Mouse (Mus musculus): Measurements from ENCODE around the gene Gp1bb.

The Gp1bb gene

DNA sequence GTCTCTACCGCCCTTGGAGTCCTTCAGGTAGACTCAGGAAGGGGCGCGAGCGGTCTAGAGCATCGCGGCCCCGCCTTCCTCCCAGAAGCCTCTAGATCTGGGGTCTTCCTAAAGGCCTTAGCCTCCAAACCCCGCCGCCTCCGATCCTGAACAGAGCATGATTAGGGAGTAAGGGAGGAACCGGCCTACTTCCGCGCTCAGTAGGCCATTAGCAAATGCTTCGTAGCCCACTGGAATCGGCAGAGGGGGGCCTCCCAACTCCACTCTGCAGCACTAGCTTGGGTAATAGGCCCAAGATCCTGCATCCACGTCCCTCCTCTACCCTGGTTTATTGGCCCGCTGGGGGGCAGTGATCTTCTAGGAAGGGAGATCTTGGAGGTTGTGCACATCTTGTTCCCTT lies at the start of gene Gp1bb:
Gp1bb (minus strand) TSS at position 385 of the 400 bp plus-strand sequence.
- CTCF ChIA-PET: interaction anchor here in 3 of 4 experiments (0.6 to 7.3 kb wide), 5 partner anchors 32 to 399 kb away, joined by 3 to 118 read pairs (median 4); partner anchors contain the start of gene Tbx1 (in 1 of the 3)
- POLR2A ChIA-PET: interaction anchor here in 2 of 4 experiments (0.6 to 2.0 kb wide), 4 partner anchors 33 to 277 kb away, joined by 3 to 7 read pairs (median 4); partner anchors contain the start of genes Cdc45 (in 1 of the 2), Hira (in 1 of the 2) and Mrpl40 (in 1 of the 2)

DNA sequence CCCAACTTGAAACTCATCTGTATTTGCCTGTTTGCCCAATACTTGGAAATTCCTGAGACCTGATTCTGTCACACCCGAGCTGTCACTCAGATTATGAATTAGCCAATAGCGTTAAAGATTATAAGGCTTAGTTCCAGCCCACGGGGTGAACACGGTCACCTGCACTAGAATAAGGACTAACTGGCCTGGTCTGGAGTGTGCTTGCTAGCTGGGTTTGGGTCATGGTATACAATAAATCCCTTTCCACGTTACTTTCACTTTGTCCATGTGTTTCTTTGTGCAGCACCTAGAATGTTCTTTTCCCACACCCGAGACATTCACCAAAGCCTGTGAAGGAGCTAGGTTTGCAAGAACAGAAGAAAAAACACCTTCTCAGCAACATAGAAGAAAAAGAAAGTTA lies 47.7 kb upstream of the Gp1bb start:
- ChIA-PET CTCF (interaction anchor here in 1 of 4 experiments (0.9 kb wide), 1 partner anchor 453 kb away, joined by 4 read pairs; no protein-coding TSS in a partner anchor), POLR2A (no interaction called here)

DNA sequence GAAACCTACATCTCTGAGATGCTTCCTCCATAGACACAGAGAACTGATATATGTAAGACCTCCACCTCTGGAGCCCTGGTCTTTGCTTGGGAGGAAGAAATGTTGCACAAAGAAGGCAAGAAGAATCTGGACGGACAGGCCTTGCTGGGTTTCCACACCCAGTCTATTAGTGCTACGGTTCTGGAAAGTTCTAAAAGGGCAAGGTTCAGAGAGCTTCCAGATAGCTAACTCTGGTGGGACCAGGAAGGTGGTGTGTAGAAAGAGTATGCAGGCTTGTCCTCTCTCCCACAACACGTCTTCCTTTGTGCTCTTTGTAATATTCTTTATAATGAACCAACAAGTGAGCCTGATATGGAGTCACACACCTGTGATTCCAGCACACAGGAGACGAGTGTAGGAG lies 36.4 kb upstream of the Gp1bb start:
- ChIA-PET POLR2A (no interaction called here), CTCF (no interaction called here)

DNA sequence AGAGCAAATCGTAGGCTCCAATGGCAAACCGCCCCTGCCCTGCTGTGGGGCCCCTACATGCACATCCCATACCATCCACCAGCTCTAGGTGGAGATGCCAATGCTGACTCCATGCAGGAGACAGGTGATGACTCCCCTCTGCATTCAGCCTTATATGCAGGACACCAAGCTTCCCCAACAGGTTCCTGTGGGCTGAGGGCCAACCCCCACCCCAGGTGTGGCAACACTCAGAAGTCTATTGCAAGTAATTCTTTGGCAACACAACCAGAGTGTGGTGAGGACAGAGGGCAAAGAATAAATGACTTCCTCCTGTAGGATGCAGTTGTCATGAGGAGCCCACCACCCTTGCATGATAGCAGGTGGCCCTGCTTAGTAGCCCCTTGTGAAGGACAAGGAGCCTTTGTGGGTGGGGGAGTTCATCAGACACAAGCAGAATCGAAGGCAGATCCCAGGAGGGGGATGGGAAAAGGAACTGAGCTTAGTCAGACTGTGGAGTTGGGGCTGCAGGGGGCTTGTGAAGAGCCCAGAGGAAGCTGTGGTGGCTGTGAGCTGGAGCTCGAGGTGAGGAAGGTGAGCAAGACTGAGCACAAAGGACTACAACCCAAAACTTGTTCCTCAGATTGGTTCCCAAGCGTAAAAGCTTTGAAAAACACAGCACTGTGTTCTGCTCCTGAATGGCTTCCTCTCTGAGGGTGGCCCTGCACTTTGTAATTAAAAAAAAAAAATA lies 33.3 kb upstream of the Gp1bb start:
- ChIA-PET CTCF (interaction anchor here in 1 of 4 experiments (1.0 kb wide), 1 partner anchor 23 kb away, joined by 3 read pairs; no protein-coding TSS in a partner anchor), POLR2A (no interaction called here)

DNA sequence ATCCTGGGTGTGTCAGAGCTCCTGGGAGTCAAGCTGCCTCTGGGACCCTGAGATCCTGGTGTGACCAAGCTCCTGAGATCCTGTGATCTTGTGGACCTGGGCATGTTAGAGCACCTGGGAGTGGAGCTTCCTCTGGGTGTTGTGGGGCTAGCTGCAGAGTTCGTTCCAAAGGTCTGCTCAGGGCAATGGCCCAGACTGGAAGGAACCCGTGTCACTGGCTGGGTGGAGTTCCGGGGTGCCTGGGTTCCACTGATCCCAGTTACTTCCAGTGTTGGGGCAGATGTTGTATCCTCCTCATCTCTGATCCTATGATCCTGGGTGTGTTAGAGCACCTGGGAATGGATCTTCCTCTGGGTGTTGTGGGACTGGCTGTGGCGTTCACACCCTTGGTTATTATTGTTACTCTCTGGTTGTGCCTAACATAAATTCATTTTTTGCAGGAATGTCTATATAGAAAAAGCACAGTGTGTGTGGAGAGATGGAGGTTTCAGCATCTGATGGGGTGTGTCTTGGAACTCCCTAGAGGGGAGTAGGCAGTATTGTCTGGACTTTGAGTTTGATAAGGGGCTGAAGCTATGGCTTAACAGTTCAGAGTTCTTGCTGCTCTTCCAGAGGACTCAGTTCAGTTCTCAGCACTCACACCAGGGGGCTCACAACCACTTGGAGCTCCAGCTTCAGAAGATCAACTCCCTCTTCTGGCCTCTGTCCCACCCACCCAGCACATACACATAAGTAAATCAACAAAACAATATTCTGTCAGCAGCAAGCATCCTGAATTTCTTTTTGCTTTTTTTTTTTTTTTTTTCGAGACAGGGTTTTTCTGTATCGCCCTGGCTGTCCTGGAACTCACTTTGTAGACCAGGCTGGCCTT lies 31.3 kb upstream of the Gp1bb start:
- ChIA-PET POLR2A (interaction anchor here in 1 of 4 experiments (0.7 kb wide), 4 partner anchors 56 to 223 kb away, joined by 3 to 4 read pairs (median 4); no protein-coding TSS in a partner anchor), CTCF (interaction anchor here (0.7 to 1.5 kb wide), 12 partner anchors 10 to 1706 kb away, joined by 3 to 10 read pairs (median 4); no protein-coding TSS in a partner anchor)

DNA sequence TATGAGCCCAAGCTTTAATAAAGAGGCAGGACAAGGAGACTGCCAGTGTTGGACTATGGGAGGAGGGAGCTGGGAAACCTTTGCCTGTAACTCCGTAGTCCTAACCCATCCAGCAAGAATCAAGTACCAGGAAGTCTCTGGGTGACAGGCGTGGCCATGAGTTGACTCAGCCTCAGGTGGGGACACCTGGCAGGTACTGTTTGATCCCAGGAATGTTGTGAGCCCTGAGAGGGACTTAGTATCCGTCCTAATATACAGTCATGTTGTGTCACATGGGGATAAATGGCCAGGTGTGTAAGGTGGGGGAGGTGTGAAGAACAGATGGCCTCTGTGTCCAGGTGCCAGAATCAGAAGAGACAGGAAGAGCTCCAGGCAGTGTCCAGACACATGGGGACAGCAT lies 26.9 kb upstream of the Gp1bb start:
- POLR2A ChIA-PET: interaction anchor here in 1 of 4 experiments (0.9 to 1.2 kb wide), 2 partner anchors 12 to 19 kb away, joined by 3 to 5 read pairs; no protein-coding TSS in a partner anchor
- CTCF ChIA-PET: interaction anchor here in 2 of 4 experiments (0.6 to 0.7 kb wide), 2 partner anchors 206 to 849 kb away, joined by 3 to 5 read pairs; no protein-coding TSS in a partner anchor

DNA sequence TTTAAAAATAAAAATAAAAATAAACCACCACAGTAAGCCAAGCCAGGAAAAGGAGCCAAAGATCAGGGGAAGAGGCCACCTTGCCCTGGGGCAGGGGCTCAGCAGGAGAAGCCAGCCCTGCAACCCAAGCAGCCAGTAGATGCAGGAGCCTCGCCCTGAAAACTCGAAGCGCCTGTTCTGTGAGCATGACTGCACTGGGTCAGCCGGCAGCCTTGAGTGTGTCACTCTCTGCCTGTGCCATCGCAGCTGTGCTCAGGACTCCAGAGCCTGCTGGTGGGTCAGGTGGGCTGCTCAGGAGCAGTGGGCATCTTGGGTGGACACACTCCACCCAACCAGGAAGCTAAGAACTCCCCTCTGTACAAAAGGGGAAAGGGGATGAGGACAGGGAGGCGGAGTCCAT lies 23.1 kb upstream of the Gp1bb start:
- POLR2A ChIA-PET: interaction anchor here in 1 of 4 experiments (1.1 kb wide), 1 partner anchor 166 kb away, joined by 4 read pairs; no protein-coding TSS in a partner anchor
- CTCF ChIA-PET: interaction anchor here in 2 of 4 experiments (0.9 to 2.5 kb wide), 3 partner anchors 8 to 42 kb away, joined by 3 to 7 read pairs (median 3); no protein-coding TSS in a partner anchor

DNA sequence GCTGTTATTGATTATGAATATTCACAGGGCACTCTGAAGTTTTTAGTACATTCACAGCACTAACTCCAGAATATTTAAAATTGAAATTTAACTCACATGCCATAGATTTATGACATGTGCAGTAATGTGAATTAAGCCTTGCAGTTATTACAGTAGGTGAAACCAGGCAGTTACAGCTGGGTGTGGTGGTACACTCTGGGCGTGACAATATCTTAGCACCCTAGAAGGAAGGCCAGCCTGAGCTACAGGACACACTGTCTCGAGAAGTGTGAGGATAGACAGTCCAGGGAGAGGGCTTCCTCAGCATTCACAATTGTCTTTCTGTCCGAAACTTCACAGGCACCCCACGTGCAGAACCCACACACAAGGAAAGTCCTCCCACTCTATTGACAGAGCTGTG lies 22.3 kb upstream of the Gp1bb start:
- CTCF ChIA-PET: interaction anchor here in 1 of 4 experiments (0.9 to 2.5 kb wide), 3 partner anchors 9 to 201 kb away, joined by 3 to 7 read pairs (median 3); no protein-coding TSS in a partner anchor
- POLR2A ChIA-PET: no interaction called here

DNA sequence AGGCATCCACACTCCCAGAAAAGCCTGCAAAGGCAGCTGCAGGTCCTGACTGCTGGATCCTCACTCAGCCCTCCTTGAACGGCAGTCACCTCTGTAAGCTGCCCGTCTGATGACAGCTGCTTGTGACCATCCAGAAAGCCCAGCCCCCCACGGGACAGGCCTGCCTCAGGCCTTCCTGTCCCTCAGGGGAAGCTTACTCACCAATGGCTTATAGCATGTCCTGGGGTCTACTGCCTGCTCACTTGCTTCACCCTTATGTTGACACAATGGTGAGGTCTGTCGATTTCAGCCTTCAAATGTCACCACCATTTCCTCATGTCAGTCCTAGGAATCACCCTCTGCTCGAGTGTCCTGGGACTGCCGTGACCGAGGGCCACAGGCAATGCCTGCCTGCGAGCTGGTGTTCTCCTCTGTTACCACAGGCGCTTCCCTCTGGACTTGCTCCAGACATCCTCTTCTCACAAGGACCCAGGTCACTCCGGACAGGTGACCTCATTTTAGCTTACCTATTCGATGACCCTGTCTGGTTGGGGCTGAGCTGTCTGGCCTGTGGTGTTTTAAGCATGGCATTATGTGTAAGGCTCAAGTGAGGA lies 21.3 kb upstream of the Gp1bb start:
- POLR2A ChIA-PET: interaction anchor here in 2 of 4 experiments (0.5 to 1.0 kb wide), 3 partner anchors 59 to 212 kb away, joined by 3 to 4 read pairs (median 3); partner anchors contain the start of gene Cdc45 (in 1 of the 2)
- CTCF ChIA-PET: interaction anchor here in 2 of 4 experiments (0.6 to 2.5 kb wide), 3 partner anchors 10 to 200 kb away, joined by 3 to 7 read pairs (median 6); no protein-coding TSS in a partner anchor

DNA sequence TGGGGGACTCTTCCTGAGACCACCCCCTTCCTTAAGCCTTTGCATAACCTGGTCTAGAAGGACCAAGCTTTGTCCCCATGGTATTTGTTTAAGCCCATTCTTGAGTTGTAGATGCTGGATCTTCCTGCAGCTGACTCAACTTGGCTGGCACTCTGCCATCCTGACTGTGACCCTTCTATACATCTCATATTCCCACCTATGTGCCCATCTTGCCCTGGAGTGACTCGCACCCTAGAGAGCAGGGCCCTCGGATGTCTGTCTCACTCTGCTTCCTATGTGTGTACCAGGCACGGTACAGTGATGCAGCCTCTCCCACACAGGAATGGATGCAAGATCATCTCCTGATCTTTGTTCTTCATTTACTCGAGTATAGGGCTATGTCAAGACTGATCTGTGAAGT lies 20.7 kb upstream of the Gp1bb start:
- CTCF ChIA-PET: interaction anchor here in 1 of 4 experiments (2.5 kb wide), 1 partner anchor 11 kb away, joined by 7 read pairs; no protein-coding TSS in a partner anchor
- POLR2A ChIA-PET: interaction anchor here in 2 of 4 experiments (0.5 to 1.0 kb wide), 2 partner anchors 169 to 212 kb away, joined by 3 to 4 read pairs; partner anchors contain the start of gene Cdc45 (in 1 of the 2)

DNA sequence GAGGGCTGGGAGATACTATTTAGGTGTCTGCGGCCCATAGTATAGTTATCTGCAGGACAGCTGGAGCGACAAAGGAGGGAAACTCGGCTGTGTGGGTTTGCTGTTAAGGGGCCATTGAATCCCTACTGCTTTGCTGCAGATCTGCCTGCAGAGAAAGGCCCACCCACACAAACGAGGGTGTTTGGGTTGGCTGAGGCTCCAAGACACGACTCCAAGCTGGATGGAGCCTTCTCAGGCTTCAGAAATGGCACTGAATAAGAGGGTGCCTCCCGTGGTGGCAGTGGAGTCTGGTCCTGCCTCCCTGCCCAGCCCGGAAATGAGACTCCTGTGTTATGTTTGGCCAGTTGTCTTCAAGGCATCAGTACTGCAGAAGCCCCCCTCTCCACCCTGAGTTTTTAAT lies 20.1 kb upstream of the Gp1bb start:
- CTCF ChIA-PET: no interaction called here

DNA sequence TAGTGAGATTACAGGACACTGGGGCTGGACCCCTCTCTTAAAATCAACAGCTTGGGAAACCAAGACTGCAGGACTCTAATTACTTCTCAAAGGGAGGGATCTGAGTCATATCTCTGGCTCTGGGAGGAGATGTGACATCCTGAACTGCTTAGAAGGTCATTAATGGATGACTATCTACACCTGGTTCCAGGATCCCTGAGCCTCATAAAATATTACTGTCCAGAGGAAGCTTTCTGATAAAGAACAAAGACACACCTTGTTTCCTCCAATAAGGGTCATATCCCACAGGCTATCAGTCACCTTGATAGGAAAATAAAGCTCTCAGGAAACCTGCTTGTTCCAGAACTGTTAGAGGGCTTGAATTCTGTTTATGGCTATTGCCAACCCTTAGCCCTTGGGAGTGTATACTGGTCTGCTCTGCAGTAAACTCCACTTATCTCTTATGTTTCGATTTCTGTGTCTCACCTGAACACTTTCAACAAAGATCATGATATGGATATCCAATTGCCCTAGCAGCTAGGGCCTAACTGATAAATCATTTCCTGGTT lies 17.3 kb upstream of the Gp1bb start:
- POLR2A ChIA-PET: interaction anchor here in 1 of 4 experiments (0.7 kb wide), 1 partner anchor 101 kb away, joined by 6 read pairs; no protein-coding TSS in a partner anchor
- CTCF ChIA-PET: interaction anchor here in 1 of 4 experiments (0.6 to 1.1 kb wide), 2 partner anchors 47 to 196 kb away, joined by 3 read pairs; no protein-coding TSS in a partner anchor

More for the DNA sequence above, 20.1 kb upstream of the Gp1bb start:
- POLR2A ChIA-PET: interaction anchor here in 1 of 4 experiments (0.5 kb wide), 1 partner anchor 208 kb away, joined by 3 read pairs; no protein-coding TSS in a partner anchor

DNA sequence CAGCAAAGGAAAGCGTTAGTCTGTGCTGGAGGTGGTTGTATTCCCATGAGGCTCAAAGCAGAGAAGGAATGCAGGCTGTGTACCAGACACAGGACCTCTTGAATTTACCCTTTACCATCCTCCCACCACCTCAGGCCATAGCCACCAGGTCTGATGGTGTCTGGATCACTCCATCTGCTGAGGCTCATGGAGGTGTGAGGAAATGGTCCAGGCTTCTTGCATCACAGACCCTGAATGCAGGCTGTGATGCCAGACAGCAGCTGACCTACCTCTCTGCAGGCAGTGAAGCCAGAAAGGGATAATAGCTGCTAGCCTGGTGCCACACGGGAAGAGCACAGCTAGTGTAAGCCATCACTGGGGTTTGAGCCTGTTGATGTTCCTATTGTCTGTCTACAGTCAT lies 16.2 kb upstream of the Gp1bb start:
- ChIA-PET CTCF (interaction anchor here in 1 of 4 experiments (1.1 kb wide), 1 partner anchor 195 kb away, joined by 3 read pairs; no protein-coding TSS in a partner anchor), POLR2A (no interaction called here)

DNA sequence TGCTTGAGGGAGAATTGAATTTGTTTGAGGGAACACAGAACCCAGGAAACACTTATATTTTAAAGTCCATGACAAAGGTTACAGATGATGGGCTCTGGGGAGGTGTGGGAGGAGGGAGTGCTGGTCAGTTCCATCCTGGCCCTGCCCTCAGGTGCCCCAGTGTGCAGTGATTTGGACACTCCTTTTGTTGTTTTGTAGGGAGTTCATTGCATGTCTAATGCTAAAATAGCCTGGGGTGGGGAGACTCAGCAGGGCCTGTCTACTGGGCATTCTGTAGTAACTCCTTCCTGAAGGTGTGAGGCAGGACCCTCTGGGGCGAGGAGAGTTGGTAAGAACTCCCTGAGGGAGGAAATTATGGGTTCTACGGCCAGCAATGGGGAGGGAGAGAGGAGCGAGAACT lies 14.6 kb upstream of the Gp1bb start:
- CTCF ChIA-PET: no interaction called here
- POLR2A ChIA-PET: interaction anchor here in 1 of 4 experiments (0.7 to 0.9 kb wide), 2 partner anchors 12 to 40 kb away, joined by 3 read pairs; no protein-coding TSS in a partner anchor

DNA sequence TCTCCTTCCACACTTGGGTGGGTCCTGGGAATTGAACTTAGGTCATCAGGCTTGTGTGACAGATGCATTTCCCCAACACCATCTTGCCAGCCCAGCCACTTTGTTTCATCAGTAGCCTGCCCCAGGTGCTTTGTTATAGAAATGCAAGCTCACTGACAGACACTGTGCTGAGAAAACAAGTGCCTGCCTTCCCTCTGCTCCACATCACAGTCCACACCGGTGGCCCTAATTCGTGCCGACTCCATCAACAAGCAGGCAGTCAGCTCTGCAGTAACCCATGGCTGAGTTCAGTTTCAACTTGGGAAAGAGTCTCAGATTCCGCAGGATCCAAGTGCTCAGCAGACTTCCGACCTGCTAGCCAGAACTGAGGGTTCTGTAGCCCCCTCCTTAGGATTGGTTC lies 14.2 kb upstream of the Gp1bb start:
- CTCF ChIA-PET: interaction anchor here in 1 of 4 experiments (0.6 kb wide), 1 partner anchor 21 kb away, joined by 7 read pairs; no protein-coding TSS in a partner anchor
- POLR2A ChIA-PET: no interaction called here

DNA sequence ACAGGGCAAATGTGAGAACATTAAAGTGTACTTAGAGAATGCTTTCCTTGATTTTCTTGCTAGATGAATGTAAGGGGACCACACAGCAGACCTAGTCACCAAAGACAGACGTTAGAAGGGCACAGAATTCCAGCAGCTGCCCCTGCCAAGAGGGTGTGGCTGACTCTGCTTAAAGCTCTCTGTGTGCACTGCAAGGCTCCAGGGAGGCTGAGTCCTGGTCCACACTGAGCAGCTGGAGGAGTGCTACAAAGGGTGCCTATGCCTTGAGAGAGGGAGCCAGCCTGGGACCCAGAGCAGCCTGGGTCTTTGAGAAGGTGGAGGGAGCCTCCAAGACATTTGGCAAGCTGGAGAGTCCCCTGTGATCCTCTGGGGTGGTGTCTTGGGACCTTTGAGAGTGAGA lies 11.1 kb upstream of the Gp1bb start:
- ChIA-PET POLR2A (interaction anchor here in 1 of 4 experiments (0.7 kb wide), 1 partner anchor 398 kb away, joined by 3 read pairs; no protein-coding TSS in a partner anchor), CTCF (interaction anchor here in 3 of 4 experiments (0.6 to 1.5 kb wide), 5 partner anchors 12 to 295 kb away, joined by 3 to 5 read pairs (median 3); partner anchors contain the start of genes Cdc45 (in 1 of the 3) and Ufd1 (in 1 of the 3))

DNA sequence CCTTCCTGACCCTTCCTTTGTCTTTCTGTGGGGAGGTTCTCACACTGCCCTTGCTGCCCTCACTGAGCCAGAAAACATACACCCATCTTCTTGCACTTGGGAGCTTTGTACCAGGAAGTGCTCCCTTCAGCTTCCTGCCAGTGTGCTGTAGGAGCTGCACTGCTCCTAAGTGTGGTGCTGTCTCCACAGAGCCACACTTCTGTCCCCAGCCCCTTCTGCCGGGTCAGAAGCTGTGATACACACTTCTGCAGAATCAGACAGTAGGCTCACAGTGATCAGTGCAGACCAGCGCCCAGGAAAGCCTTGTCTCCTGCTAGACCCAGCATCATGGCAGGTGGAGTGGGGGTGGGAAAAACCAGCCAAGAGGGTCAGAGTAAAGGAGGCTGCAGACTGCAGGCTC lies 10.6 kb upstream of the Gp1bb start:
- POLR2A ChIA-PET: interaction anchor here in 1 of 4 experiments (0.7 to 1.2 kb wide), 2 partner anchors 34 to 180 kb away, joined by 3 read pairs; no protein-coding TSS in a partner anchor
- CTCF ChIA-PET: interaction anchor here in 2 of 4 experiments (0.9 to 1.5 kb wide), 4 partner anchors 13 to 63 kb away, joined by 3 to 5 read pairs (median 4); no protein-coding TSS in a partner anchor

Data from embryonic stem cell, embryonic (primary cell).